Mouse (Mus musculus) heart, postnatal 0 days (tissue): Measurements from ENCODE around the gene Wdr19.

Experiments
- CTCF ChIP-seq: IDR thresholded peaks from 2 replicates; pipeline ENCODE4 v1.5.1; 2016; ENCODE audit warnings: antibody characterized with exemption, control low read depth, low read depth
- EP300 ChIP-seq: IDR thresholded peaks from 2 replicates; pipeline ENCODE4 v1.6.1; 2016; ENCODE audit warnings: antibody characterized with exemption, low read depth

GRCm38 (mm10) chr5:65257910-65258505 is 58.5 kb downstream of the Wdr19 start:
- TF ChIP-seq EP300 (no peak), CTCF (no peak)
